Mouse (Mus musculus) stomach, embryonic 14.5 days (tissue): ENCODE data around the gene Kel. TPM values are rescaled to one million over a fixed set of nuclear protein-coding genes. Genes with fewer than 3 reads are reported as not detected.

Experiments
- ATAC-seq: fragments of 200-750 bp; cut with Nextera tagmentation; 2 replicates; pipeline ENCODE4 v1.8.0; 2017; ENCODE audit warnings: low read depth, moderate TSS enrichment; ENCODE audit not compliant: insufficient number of reproducible peaks, insufficient read depth, low FRiP score
- H3K27ac ChIP-seq: fragments of 300-500 bp; sonication (generic); 2 replicates; pipeline ENCODE4 v1.5.1; 2014; ENCODE audit warnings: mild to moderate bottlenecking, low read length, moderate library complexity, mixed read lengths
- H3K27me3 ChIP-seq: fragments of 300-500 bp; sonication (generic); 2 replicates; pipeline ENCODE4 v1.6.1; 2014; ENCODE audit warnings: low read length, control low read depth, mixed read lengths; ENCODE audit not compliant: control insufficient read depth, insufficient read depth
- H3K36me3 ChIP-seq: fragments of 300-500 bp; sonication (generic); 2 replicates; pipeline ENCODE4 v1.6.1; 2014; ENCODE audit warnings: mild to moderate bottlenecking, control low read depth, low read length, moderate library complexity, mixed read lengths; ENCODE audit not compliant: control insufficient read depth, insufficient read depth
- H3K4me1 ChIP-seq: fragments of 300-500 bp; sonication (generic); 2 replicates; pipeline ENCODE4 v1.6.1; 2014; ENCODE audit warnings: low read length, control low read depth, mixed read lengths; ENCODE audit not compliant: control insufficient read depth, insufficient read depth
- H3K4me2 ChIP-seq: fragments of 300-500 bp; sonication (generic); replicated peaks from 2 replicates; pipeline ENCODE4 v1.6.1; 2014; ENCODE audit warnings: low read depth, low read length, control low read depth
- H3K4me3 ChIP-seq: fragments of 300-500 bp; sonication (generic); 2 replicates; pipeline ENCODE4 v1.5.1; 2014; ENCODE audit warnings: low read depth, low read length, control low read depth
- H3K9ac ChIP-seq: fragments of 300-500 bp; sonication (generic); replicated peaks from 2 replicates; pipeline ENCODE4 v1.6.1; 2014; ENCODE audit warnings: low read depth, mild to moderate bottlenecking, control low read depth, low read length, moderate library complexity, mixed read lengths
- H3K9me3 ChIP-seq: fragments of 300-500 bp; sonication (generic); 2 replicates; pipeline ENCODE4 v1.6.1; 2016; ENCODE audit warnings: low read depth, low read length, control low read depth; ENCODE audit not compliant: control insufficient read depth
- WGBS: fragments of 180-500 bp; shearing (Covaris S2); extraction: QIAGEN DNeasy Blood & Tissue Kit; methylation state at CpG from one replicate; pipeline ENCODE4 v1.1.7; 2014; 5-methylcytosine and 5-hydroxymethylcytosine counted together
- polyA plus RNA-seq: library from polyadenylated mRNA; unstranded; fragments of >200 nt; fragmentation: Nextera tagmentation; extraction: Ambion mirVana; gene quantifications from 2 replicates; pipeline ENCODE4 v1.2.1, GENCODE M21; 2014

Kel gene
- polyA plus RNA-seq, 1 experiment from 2014 or later = 1.5 TPM

GRCm38 (mm10) chr6:41676530-41676929, 27.6 kb downstream of the Kel start:
- no peak overlapping the region for H3K4me2 ChIP-seq
- 87% methylated on average over 2 of the region's 2 CpGs for WGBS
- H3K9ac ChIP-seq = no peak overlapping the region
- H3K27me3 ChIP-seq = no peaks in the 10 kb centered on the region
- ATAC-seq = no peak
- H3K27ac ChIP-seq = no peak overlapping the region
- H3K9me3 ChIP-seq = peaks cover 4% of the 10 kb centered on the region; the same call in 1 of the 2 replicates
- H3K4me1 ChIP-seq = no peaks in the 10 kb centered on the region
- no peak overlapping the region for H3K4me3 ChIP-seq
- H3K36me3 ChIP-seq = no peaks in the 10 kb centered on the region

- no peak for ATAC-seq
- H3K9ac ChIP-seq = no peak overlapping the region
- no peak overlapping the region for H3K4me3 ChIP-seq
- WGBS = 39% methylated on average over 2 of the region's 2 CpGs
- no peaks in the 10 kb centered on the region for H3K36me3 ChIP-seq
- H3K27me3 ChIP-seq = no peaks in the 10 kb centered on the region
- H3K27ac ChIP-seq = no peak overlapping the region
- H3K4me2 ChIP-seq = no peak overlapping the region
- no peaks in the 10 kb centered on the region for H3K9me3 ChIP-seq
- H3K4me1 ChIP-seq = no peaks in the 10 kb centered on the region
These were observed 41.8 kb downstream of the Kel start for GRCm38 (mm10) chr6:41662320-41662719.

GRCm38 (mm10) chr6:41658487-41658886, 45.7 kb downstream of the Kel start:
- H3K9ac ChIP-seq = no peak overlapping the region
- H3K27me3 ChIP-seq = no peaks in the 10 kb centered on the region
- H3K36me3 ChIP-seq = no peaks in the 10 kb centered on the region
- no peaks in the 10 kb centered on the region for H3K9me3 ChIP-seq
- no peak overlapping the region for H3K27ac ChIP-seq
- no peaks in the 10 kb centered on the region for H3K4me1 ChIP-seq
- no peak overlapping the region for H3K4me2 ChIP-seq
- no peak overlapping the region for H3K4me3 ChIP-seq
- WGBS = 44% methylated on average over 1 of the region's 1 CpGs
- no peak for ATAC-seq

- Histone ChIP-seq H3K9me3 (no peaks in the 10 kb centered on the region), H3K36me3 (no peaks in the 10 kb centered on the region), H3K27ac (no peak overlapping the region), H3K4me1 (no peaks in the 10 kb centered on the region), H3K4me2 (no peak overlapping the region), H3K4me3 (no peak overlapping the region), H3K27me3 (no peaks in the 10 kb centered on the region), H3K9ac (no peak overlapping the region)
- WGBS = 86% methylated on average over 8 of the region's 8 CpGs
- ATAC-seq = no peak
These were observed 49.5 kb downstream of the Kel start for GRCm38 (mm10) chr6:41654648-41655047.

GRCm38 (mm10) chr6:41653173-41653572, 51.0 kb downstream of the Kel start:
- Histone ChIP-seq H3K9ac (no peak overlapping the region), H3K27me3 (no peaks in the 10 kb centered on the region), H3K27ac (no peak overlapping the region), H3K36me3 (no peaks in the 10 kb centered on the region), H3K4me2 (no peak overlapping the region), H3K4me3 (no peak overlapping the region), H3K9me3 (no peaks in the 10 kb centered on the region), H3K4me1 (no peaks in the 10 kb centered on the region)
- no peak for ATAC-seq
- 94% methylated on average over 5 of the region's 5 CpGs for WGBS

- Histone ChIP-seq H3K36me3 (no peaks in the 10 kb centered on the region), H3K4me3 (no peak overlapping the region), H3K9ac (no peak overlapping the region), H3K27ac (no peak overlapping the region), H3K4me2 (no peak overlapping the region), H3K27me3 (no peaks in the 10 kb centered on the region), H3K9me3 (no peaks in the 10 kb centered on the region), H3K4me1 (no peaks in the 10 kb centered on the region)
- ATAC-seq = no peak
These were observed 57.5 kb downstream of the Kel start for GRCm38 (mm10) chr6:41646672-41647071.

- no peak for ATAC-seq
- Histone ChIP-seq H3K4me1 (no peaks in the 10 kb centered on the region), H3K27me3 (no peaks in the 10 kb centered on the region), H3K9me3 (no peaks in the 10 kb centered on the region), H3K4me2 (no peak overlapping the region), H3K9ac (no peak overlapping the region), H3K27ac (no peak overlapping the region), H3K36me3 (no peaks in the 10 kb centered on the region), H3K4me3 (no peak overlapping the region)
- WGBS = 86% methylated on average over 3 of the region's 3 CpGs
These were observed 57.9 kb downstream of the Kel start for GRCm38 (mm10) chr6:41646220-41646619.

- Histone ChIP-seq H3K4me3 (no peak overlapping the region), H3K27ac (no peak overlapping the region; the same call in 1 of the 2 replicates), H3K4me2 (no peak overlapping the region), H3K4me1 (no peaks in the 10 kb centered on the region), H3K9me3 (no peaks in the 10 kb centered on the region), H3K9ac (no peak overlapping the region), H3K36me3 (no peaks in the 10 kb centered on the region), H3K27me3 (no peaks in the 10 kb centered on the region)
- 92% methylated on average over 3 of the region's 3 CpGs for WGBS
- ATAC-seq = no peak
These were observed 60.9 kb downstream of the Kel start for GRCm38 (mm10) chr6:41643227-41643626.

- WGBS = 69% methylated on average over 4 of the region's 4 CpGs
- Histone ChIP-seq H3K27ac (no peak overlapping the region), H3K36me3 (no peaks in the 10 kb centered on the region), H3K27me3 (no peaks in the 10 kb centered on the region), H3K4me1 (no peaks in the 10 kb centered on the region), H3K4me2 (no peak overlapping the region), H3K9me3 (no peaks in the 10 kb centered on the region), H3K4me3 (no peak overlapping the region), H3K9ac (no peak overlapping the region)
- peak; percentile 40; the same call in 1 of the 2 replicates for ATAC-seq
These were observed 61.4 kb downstream of the Kel start for GRCm38 (mm10) chr6:41642765-41643164.
